Mouse (Mus musculus): ENCODE results near the gene Dpp6. TPM values are rescaled to one million over a fixed set of nuclear protein-coding genes. Genes with fewer than 3 reads are reported as not detected.

Gene Dpp6
- total and polyA plus RNA-seq, 3 experiments: 0.16 TPM; not detected in 2

DNA sequence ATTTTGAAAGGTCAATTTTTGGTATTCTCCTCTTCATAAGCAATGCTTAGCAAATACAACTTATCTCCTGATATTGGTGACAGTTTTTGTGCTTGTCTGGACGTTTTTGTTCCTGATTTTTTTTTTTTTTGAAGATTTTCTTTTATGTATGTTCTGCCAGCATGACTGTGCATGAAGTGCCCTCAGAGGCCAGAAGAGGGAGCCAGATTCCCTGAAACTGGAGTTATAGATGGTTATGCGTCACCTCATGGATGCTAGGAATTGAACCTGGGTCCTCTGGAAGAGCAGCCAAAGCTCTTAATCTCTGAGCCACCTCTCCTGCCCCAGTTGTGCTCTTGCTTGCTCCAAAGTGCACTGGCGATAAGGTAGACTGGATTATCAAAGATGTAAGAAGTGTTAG lies 868.9 kb downstream of the Dpp6 start:
- 0 out of 2 replicates have a peak, but pooled peaks cover 7% of the 10 kb centered on the region for H3K27me3 ChIP-seq (ENCODE audit: insufficient read depth, low read length)
- no peak for ATAC-seq (ENCODE audit: extremely low read depth, insufficient number of reproducible peaks, low FRiP score, poor library complexity, severe bottlenecking)
- no peaks in the 10 kb centered on the region for H3K4me1 ChIP-seq (ENCODE audit: insufficient read depth, low read depth, low read length)
- H3K36me3 ChIP-seq (replicated peaks): no peaks in the 10 kb centered on the region
- H3K9me3 ChIP-seq (replicated peaks): no peaks in the 10 kb centered on the region
- H3K4me3 ChIP-seq (ENCODE audit: low read depth, low read length): no peak overlapping the region
- no peak for DNase-seq (ENCODE audit: low spot score)
- TF ChIP-seq TAL1 (conservative IDR thresholded peaks at IDR 0.05; ENCODE audit: low read depth, low read length) (no peak), POLR2AphosphoS5 (IDR thresholded peaks at IDR 0.05; ENCODE audit: insufficient replicate concordance, low read depth, low read length) (no peak), CTCF (IDR thresholded peaks at IDR 0.05; ENCODE audit: low read depth, low read length) (no peak), GATA1 (IDR thresholded peaks at IDR 0.05; ENCODE audit: borderline replicate concordance, low read length) (no peak), GATA2 (IDR thresholded peaks at IDR 0.05; ENCODE audit: borderline replicate concordance, low read depth, low read length) (no peak)

DNA sequence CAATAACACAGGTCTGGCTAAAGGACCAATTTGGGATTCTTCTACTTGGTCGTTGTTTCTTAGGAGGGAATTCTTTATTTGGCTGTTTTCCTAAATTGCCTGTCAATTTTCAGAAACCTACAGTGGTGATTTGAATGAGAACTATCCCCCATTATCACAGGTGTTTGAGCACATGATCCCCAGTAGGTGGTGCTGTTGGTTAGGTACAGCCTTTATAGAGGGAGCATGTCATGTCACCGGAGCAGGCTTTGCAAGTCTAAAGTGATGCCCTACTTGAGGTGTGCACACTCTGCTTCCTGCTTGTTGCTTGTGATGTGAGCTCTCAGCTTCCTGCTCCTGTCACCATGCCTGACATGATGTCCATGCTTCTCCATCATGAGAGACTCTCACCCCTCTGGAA lies 870.3 kb downstream of the Dpp6 start:
- H3K4me1 ChIP-seq (ENCODE audit: insufficient read depth, low read depth, low read length): no peaks in the 10 kb centered on the region
- DNase-seq (ENCODE audit: low spot score): no peak
- 0 out of 2 replicates have a peak, but pooled peaks cover 7% of the 10 kb centered on the region for H3K27me3 ChIP-seq (ENCODE audit: insufficient read depth, low read length)
- no peak for ATAC-seq (ENCODE audit: extremely low read depth, insufficient number of reproducible peaks, low FRiP score, poor library complexity, severe bottlenecking)
- no peaks in the 10 kb centered on the region for H3K36me3 ChIP-seq (replicated peaks)
- H3K9me3 ChIP-seq (replicated peaks): no peaks in the 10 kb centered on the region
- TF ChIP-seq CTCF (IDR thresholded peaks at IDR 0.05; ENCODE audit: low read depth, low read length) (peak; percentile 22; the same call in 1 of the 2 replicates), GATA1 (IDR thresholded peaks at IDR 0.05; ENCODE audit: borderline replicate concordance, low read length) (no peak), GATA2 (IDR thresholded peaks at IDR 0.05; ENCODE audit: borderline replicate concordance, low read depth, low read length) (no peak), POLR2AphosphoS5 (IDR thresholded peaks at IDR 0.05; ENCODE audit: insufficient replicate concordance, low read depth, low read length) (no peak), TAL1 (conservative IDR thresholded peaks at IDR 0.05; ENCODE audit: low read depth, low read length) (no peak)
- no peak overlapping the region for H3K4me3 ChIP-seq (ENCODE audit: low read depth, low read length)

DNA sequence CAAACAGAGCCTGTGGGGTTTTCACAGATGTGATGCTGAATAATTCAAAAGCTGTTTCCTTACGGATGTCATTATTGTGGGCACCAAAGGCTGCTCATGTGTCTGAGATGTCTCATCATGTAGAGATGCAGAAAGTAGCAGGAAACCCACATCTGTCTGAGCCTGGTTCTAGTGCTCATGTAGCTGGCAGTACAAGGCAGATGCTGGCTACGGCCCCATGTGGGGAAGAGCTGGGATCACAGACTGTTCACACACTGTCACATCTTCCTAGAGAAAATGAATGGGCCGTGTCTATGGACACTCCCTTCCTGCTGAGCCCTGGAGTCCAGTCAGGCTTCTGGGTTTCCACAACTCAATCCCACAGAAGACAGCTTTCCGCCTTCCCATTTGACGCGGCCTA lies 885.5 kb downstream of the Dpp6 start:
- no peak for TF ChIP-seq GATA2 (IDR thresholded peaks at IDR 0.05; ENCODE audit: borderline replicate concordance, low read depth, low read length)
- no peak for TF ChIP-seq TAL1 (conservative IDR thresholded peaks at IDR 0.05; ENCODE audit: low read depth, low read length)
- TF ChIP-seq POLR2AphosphoS5 (IDR thresholded peaks at IDR 0.05; ENCODE audit: insufficient replicate concordance, low read depth, low read length): no peak
- no peak for TF ChIP-seq GATA1 (IDR thresholded peaks at IDR 0.05; ENCODE audit: borderline replicate concordance, low read length)
- TF ChIP-seq CTCF (IDR thresholded peaks at IDR 0.05; ENCODE audit: low read depth, low read length): no peak
- 0 out of 2 replicates have a peak, but pooled peaks cover 2% of the 10 kb centered on the region for H3K9me3 ChIP-seq (replicated peaks)
- no peak for DNase-seq (ENCODE audit: low spot score)
- H3K27me3 ChIP-seq (ENCODE audit: insufficient read depth, low read length): peaks cover 49% of the 10 kb centered on the region
- no peak for ATAC-seq (ENCODE audit: extremely low read depth, insufficient number of reproducible peaks, low FRiP score, poor library complexity, severe bottlenecking)
- peaks cover 14% of the 10 kb centered on the region for H3K4me1 ChIP-seq (ENCODE audit: insufficient read depth, low read depth, low read length)
- no peaks in the 10 kb centered on the region for H3K36me3 ChIP-seq (replicated peaks)
- no peak overlapping the region for H3K4me3 ChIP-seq (ENCODE audit: low read depth, low read length)

DNA sequence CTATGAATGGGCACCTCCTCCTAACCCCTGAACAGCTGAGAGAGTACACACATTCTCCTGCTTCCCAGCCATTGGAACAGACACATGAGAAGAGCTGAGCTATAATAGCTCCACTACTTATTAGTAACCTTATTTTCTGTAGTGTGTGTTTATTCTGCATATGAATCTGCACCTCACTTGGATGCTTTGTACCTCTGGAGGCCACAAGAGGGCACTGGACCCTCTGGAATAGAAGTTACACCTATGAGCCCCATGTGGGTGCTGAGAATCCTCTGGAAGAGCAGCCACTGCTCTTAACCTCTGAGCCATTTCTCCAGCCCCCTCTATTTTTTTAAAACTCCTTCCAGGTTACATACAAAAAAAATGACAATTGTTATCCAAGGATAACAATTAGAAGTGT lies 888.0 kb downstream of the Dpp6 start:
- Histone ChIP-seq H3K9me3 (replicated peaks) (no peaks in the 10 kb centered on the region), H3K4me1 (ENCODE audit: insufficient read depth, low read depth, low read length) (peaks cover 39% of the 10 kb centered on the region), H3K36me3 (replicated peaks) (no peaks in the 10 kb centered on the region), H3K4me3 (ENCODE audit: low read depth, low read length) (no peak overlapping the region), H3K27me3 (ENCODE audit: insufficient read depth, low read length) (peaks cover 44% of the 10 kb centered on the region)
- DNase-seq (ENCODE audit: low spot score) (no peak), ATAC-seq (ENCODE audit: extremely low read depth, insufficient number of reproducible peaks, low FRiP score, poor library complexity, severe bottlenecking) (no peak)
- no peak for TF ChIP-seq GATA1 (IDR thresholded peaks at IDR 0.05; ENCODE audit: borderline replicate concordance, low read length)
- no peak for TF ChIP-seq CTCF (IDR thresholded peaks at IDR 0.05; ENCODE audit: low read depth, low read length)
- TF ChIP-seq GATA2 (IDR thresholded peaks at IDR 0.05; ENCODE audit: borderline replicate concordance, low read depth, low read length): no peak
- no peak for TF ChIP-seq TAL1 (conservative IDR thresholded peaks at IDR 0.05; ENCODE audit: low read depth, low read length)
- no peak for TF ChIP-seq POLR2AphosphoS5 (IDR thresholded peaks at IDR 0.05; ENCODE audit: insufficient replicate concordance, low read depth, low read length)

DNA sequence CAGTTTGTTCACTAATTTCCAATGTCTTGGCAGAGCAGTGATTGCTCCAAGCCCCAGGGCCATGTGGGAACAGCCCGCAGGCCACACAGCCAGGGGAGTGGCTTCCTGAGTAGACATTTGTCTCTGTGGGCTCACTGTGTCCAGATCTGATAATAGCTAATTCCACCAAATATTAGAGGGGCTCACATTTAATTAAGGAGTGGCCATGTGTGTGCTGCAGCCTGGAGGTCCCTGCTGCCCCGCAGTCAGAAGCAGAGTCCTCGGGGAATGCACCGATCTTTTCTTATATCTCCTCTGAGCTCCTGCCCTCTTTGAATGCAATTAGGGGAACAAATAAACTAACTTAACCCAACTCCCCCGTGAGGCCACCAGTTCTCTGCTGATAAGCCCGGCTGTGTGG lies 889.5 kb downstream of the Dpp6 start:
- ATAC-seq (ENCODE audit: extremely low read depth, insufficient number of reproducible peaks, low FRiP score, poor library complexity, severe bottlenecking): no peak
- H3K4me1 ChIP-seq (ENCODE audit: insufficient read depth, low read depth, low read length): peaks cover 54% of the 10 kb centered on the region
- TF ChIP-seq GATA1 (IDR thresholded peaks at IDR 0.05; ENCODE audit: borderline replicate concordance, low read length): no peak

DNA sequence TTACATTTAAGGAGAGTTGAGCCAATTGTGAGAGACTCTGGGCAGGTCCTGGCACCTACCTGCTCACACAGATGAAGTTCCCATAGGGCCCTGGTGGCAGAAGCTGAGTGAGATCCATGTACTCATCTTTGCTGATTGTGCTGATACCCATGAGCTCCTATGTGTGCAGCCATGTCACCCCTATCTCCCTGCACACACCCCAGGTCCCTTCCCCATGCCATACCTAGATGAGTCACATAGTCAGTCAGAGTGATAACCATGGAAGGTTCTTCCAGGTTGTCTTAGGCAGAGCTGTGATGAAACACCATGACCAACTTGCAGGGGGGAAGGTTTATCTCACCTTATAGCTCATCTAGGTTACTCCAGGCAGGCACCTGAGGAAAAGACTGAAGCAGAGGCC lies 890.3 kb downstream of the Dpp6 start:
- peaks cover 58% of the 10 kb centered on the region for H3K4me1 ChIP-seq (ENCODE audit: insufficient read depth, low read depth, low read length)
- no peaks in the 10 kb centered on the region for H3K9me3 ChIP-seq (replicated peaks)
- DNase-seq (ENCODE audit: low spot score) (no peak), ATAC-seq (ENCODE audit: extremely low read depth, insufficient number of reproducible peaks, low FRiP score, poor library complexity, severe bottlenecking) (no peak)
- peaks cover 50% of the 10 kb centered on the region for H3K27me3 ChIP-seq (ENCODE audit: insufficient read depth, low read length)
- no peaks in the 10 kb centered on the region for H3K36me3 ChIP-seq (replicated peaks)
- TF ChIP-seq POLR2AphosphoS5 (IDR thresholded peaks at IDR 0.05; ENCODE audit: insufficient replicate concordance, low read depth, low read length): no peak
- no peak for TF ChIP-seq GATA2 (IDR thresholded peaks at IDR 0.05; ENCODE audit: borderline replicate concordance, low read depth, low read length)
- TF ChIP-seq CTCF (IDR thresholded peaks at IDR 0.05; ENCODE audit: low read depth, low read length): no peak
- TF ChIP-seq TAL1 (conservative IDR thresholded peaks at IDR 0.05; ENCODE audit: low read depth, low read length): no peak
- no peak for TF ChIP-seq GATA1 (IDR thresholded peaks at IDR 0.05; ENCODE audit: borderline replicate concordance, low read length)
- H3K4me3 ChIP-seq (ENCODE audit: low read depth, low read length): no peak overlapping the region

More for the DNA sequence above, 889.5 kb downstream of the Dpp6 start:
- DNase-seq (ENCODE audit: low spot score): no peak
- no peaks in the 10 kb centered on the region for H3K9me3 ChIP-seq (replicated peaks)
- no peaks in the 10 kb centered on the region for H3K36me3 ChIP-seq (replicated peaks)
- H3K4me3 ChIP-seq (ENCODE audit: low read depth, low read length): no peak overlapping the region
- peaks cover 49% of the 10 kb centered on the region for H3K27me3 ChIP-seq (ENCODE audit: insufficient read depth, low read length)

Data from G1E (cell line).